Mouse (Mus musculus): Measurements from ENCODE around the gene Dcaf15.
A peak's percentile ranks its signal among the peaks of the same experiment; 100 is the strongest.

Dcaf15 gene

GRCm38 (mm10) chr8:84104697-84105609, at the start of gene Dcaf15:
Gene Dcaf15, minus strand, starts transcription at chr8:84104768.
- peak; percentile 99 for DNase-seq

- DNase-seq: no peak
These were observed 44.6 kb upstream of the Dcaf15 start for GRCm38 (mm10) chr8:84149181-84149580.

DNA sequence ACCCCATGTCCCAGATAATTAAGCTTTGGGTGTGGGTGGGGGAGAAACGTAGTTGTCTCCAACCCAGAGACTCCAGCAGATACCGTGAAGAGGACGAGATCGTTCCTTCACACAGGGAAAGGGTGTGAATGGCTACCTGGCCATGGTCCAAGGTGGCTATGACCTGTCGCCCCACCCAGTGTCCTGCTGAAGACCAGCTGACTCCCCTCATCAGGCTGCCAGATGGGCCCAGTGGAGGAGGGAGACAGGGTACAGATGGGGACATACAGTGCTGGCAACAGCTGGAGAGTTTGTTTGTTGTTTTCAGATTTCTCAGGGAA, 43.9 kb upstream of the Dcaf15 start:
- DNase-seq: no peak

GRCm38 (mm10) chr8:84147769-84148530, 43.4 kb upstream of the Dcaf15 start, which contains the start of the genes Cc2d1a and 4930432K21Rik:
Gene Cc2d1a, minus strand, starts transcription at chr8:84147936.
Gene 4930432K21Rik, plus strand, starts transcription at chr8:84148025.
- DNase-seq: peak; percentile 96

DNA sequence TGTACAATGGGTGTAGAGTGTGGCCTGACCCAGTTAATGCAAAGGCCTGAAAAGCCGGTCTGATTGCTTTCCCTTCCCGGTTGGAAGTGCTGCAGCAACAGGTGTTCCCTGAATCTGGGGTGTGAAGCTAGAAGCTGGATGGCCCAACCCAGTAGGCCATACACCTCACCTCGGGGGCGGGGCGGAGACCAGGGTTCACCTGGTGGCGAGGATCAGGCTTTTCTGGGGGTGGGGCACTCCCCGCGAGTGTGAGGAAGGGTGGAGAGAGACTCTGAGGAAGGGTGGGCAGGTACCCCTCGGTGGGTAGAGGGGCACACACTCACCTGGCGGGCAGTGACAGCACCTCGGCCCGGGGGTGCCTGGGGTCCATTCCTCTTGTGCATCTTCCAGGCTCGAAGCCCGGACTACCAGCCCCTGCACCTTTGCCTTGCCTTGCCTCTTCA, 42.8 kb upstream of the Dcaf15 start:
- peak; percentile 69 for DNase-seq

GRCm38 (mm10) chr8:84144636-84145245, 40.2 kb upstream of the Dcaf15 start:
- no peak for DNase-seq

- no peak for DNase-seq
These were observed 36.3 kb upstream of the Dcaf15 start for GRCm38 (mm10) chr8:84140838-84141237.

GRCm38 (mm10) chr8:84137848-84138247, 33.3 kb upstream of the Dcaf15 start:
- DNase-seq: no peak

GRCm38 (mm10) chr8:84132225-84132624, 27.7 kb upstream of the Dcaf15 start:
- peak; percentile 41 for DNase-seq

DNA sequence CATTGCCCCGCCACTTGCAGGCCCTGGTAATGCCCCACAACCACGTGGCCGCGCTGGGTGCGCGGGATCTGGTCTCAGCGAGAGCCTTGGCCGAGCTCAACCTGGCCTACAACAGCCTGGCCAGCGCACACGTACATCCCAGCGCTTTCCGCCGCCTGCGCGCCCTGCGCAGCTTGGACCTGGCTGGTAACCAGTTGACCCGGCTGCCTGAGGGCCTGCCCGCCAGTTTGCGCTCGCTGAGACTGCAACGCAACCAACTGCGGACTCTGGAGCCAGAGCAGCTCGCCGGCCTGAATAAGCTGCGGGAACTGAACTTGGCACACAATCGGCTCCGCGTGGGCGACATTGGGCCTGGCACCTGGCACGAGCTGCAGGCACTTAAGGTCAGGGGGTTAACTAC, 26.2 kb upstream of the Dcaf15 start:
- no peak for DNase-seq

DNA sequence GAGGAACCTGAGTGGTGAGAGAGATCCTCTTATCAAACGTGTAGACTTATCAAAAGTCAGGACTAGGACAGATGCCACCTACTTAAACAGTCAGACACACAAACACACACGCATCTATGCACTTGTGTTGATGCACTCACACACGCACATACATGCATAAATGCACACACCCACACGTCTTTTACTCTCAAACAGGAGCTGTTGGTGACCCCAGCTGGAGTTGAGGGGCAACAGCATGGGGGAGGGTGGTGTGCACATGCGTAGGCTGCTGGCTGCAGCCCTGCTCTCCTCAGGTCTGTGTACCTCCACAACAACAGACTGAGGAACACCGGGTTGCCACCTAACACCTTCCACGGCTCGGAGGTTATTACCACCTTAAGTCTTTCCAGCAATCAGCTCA, 23.7 kb upstream of the Dcaf15 start:
- peak; percentile 70 for DNase-seq

GRCm38 (mm10) chr8:84127202-84127901, 22.8 kb upstream of the Dcaf15 start:
- peak; percentile 72 for DNase-seq

GRCm38 (mm10) chr8:84126742-84127141, 22.2 kb upstream of the Dcaf15 start:
- DNase-seq: no peak

DNA sequence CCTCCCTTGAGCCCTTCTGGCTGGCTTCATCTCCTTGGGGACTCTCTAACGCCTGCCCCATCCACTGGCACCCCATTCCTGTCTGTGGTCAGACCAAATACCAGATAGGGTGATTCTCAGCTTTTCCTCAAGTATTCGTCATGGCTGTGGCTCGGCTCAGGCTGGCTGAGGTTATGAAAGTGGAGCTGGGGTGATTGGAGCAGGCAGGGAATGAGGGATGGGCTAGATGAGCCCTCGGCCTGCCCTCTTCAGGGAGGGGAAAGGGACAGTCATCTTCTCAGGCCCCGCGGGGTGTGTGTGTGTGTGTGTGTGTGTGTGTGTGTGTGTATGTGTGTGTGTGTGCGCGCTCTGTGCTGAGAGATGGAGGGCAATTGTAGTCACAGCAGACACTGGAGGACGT, 21.1 kb upstream of the Dcaf15 start, which contains the start of gene Podnl1:
Gene Podnl1 (plus strand): TSS at position 334 of the 400 bp plus-strand sequence.
- no peak for DNase-seq

DNA sequence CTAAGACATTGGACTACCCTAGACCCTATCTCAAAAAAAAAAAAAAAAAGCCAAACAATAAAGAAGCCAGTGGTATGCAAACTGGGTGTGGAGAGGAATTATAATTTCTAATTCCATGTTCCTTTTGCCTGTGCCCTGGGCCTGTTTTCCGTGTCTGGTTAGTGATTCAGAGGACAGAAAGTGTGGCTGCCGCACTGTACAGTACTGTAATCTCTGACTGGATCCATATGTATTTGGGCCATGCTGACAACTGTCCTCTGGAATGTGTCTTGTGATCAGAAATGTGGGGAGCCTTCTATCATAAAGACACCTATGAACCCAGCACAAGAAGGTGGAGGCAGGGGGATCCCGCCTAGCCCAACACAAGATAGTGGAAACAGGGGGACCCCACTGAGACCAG, 17.6 kb upstream of the Dcaf15 start:
- DNase-seq: no peak

GRCm38 (mm10) chr8:84115646-84116045, 11.1 kb upstream of the Dcaf15 start:
- no peak for DNase-seq

DNA sequence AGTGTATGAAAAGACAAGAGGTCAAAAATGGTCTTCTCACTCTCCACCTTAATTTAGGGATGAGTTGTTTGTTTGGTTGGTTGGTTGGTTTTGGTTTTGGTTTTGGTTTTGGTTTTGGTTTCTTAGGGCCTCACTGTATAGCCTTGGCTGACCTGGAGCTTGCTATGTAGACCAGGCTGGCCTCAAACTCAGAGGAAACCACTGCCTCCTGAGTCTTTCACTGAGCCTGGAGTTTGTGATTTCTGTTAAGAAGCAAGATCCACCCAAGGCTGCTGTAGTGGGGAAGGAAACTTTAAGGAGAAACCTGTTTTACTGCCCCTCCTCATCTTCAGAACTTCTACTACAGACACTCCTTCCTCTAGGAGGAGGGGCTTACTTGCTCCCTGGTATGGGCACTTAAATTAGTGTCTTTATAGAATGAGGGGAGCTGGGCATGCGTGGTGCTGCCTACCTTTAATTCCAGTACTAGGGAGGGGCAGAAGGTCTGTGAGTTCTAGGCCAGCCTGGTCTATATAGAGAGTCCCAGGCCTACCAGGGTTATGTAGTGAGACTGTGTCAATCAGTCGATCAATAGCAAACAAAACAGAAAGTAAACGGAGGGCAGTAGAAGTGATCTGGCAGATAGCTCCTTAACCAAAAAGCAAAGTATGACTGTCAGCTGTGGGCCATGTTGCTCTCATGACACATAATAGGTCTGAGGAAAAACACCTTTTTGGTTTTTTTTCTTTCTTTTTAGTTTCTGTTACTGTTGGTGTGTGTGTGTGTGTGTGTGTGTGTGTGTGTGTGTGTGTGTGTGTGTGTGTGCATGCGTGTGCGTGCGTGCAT, 1.9 kb upstream of the Dcaf15 start:
- DNase-seq: no peak

- DNase-seq: no peak
These were observed 1.1 kb upstream of the Dcaf15 start for GRCm38 (mm10) chr8:84105676-84106075.

GRCm38 (mm10) chr8:84104221-84104620, 347 bp downstream of the Dcaf15 start:
- DNase-seq: peak; percentile 86

DNA sequence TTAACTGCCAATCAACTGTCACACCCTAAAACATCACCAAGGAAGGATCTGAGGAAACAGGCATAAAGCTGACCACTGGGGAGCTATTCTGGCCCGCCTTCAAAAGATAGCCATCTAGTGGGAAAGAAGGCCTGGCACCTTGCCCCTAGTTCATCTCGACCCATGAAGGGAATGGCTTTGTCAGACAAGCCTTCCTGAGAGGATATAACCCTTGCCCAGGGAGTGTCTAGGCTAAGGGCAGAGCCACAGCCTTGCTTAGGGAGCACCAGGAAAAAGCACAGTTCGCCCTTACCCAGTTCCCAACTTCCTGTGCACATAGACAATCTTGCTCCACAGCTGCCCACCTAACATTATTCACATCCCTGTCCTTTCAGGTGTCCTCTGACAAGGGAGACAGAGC, 967 bp downstream of the Dcaf15 start:
- DNase-seq: no peak

DNA sequence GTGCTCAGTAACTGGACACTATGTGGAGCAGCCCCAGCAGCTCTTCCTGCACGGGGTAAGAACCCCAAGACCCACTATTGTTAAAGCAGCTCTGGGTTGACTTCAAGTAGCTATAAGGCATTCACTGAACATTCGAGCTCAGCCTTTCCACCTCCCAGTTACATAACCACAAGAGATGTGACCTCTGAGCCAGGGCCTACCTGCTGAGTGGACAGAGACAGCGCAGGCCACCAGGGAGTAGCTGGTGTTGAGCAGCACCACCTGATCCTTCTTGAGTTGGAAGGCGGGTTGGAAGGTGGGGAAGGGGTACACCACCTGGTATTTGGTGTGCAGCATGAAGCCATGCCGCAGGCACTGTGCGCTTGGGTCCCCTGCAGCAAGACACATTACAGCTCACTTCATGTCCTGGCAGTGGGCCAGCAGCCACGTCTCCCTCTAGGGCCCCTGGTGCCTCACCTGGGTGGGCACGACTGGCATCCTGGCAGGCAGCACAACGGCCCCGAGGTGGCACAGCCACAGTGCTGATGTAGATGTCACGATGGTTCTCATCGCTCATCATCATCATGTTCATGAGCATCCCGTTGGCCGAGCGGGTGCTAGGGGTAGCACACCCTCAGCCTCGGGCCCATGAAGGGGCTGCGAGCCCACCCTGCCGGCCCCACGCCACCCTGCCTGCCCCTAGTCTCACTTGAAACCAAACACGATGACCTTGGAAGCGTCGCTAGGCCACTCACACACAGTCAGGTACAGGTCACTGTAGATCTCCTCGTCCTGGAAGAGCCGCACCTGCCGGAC, 2.9 kb downstream of the Dcaf15 start:
- no peak for DNase-seq

Data from thymus, postnatal 4 days (tissue).